Mouse (Mus musculus) spleen, adult 2 months (tissue): ENCODE measurements at regions not wholly inside any gene's neighbourhood (a gene's known extent, or its start where the extent isn't known, plus 50 kb on each side); places are given as distances from the start of the nearest gene placed in this dataset.

Experiments
- DNase-seq, 2 experiments: peaks; one replicate each; pipeline versions ENCODE4 v3.0.0 to v3.0.0-alpha.2; 2012 to 2021; ENCODE audit warnings: low spot score in 2 of 2, low read depth in 1 of 2
- H3K27ac ChIP-seq: fragments of 200-500 bp; 2 replicates; pipeline ENCODE4 v1.5.1; 2012; ENCODE audit warnings: low read length, inconsistent platforms; ENCODE audit not compliant: insufficient read depth
- H3K27me3 ChIP-seq: fragments of 200-500 bp; 2 replicates; pipeline ENCODE4 v1.6.1; 2012; ENCODE audit warnings: mild to moderate bottlenecking, moderate library complexity, low read length, inconsistent platforms; ENCODE audit not compliant: control insufficient read depth, insufficient read depth
- H3K36me3 ChIP-seq: fragments of 200-500 bp; 2 replicates; pipeline ENCODE4 v1.6.1; 2012; ENCODE audit warnings: mild to moderate bottlenecking, low read length, inconsistent platforms; ENCODE audit not compliant: control insufficient read depth, insufficient read depth
- H3K4me1 ChIP-seq: fragments of 200-500 bp; 2 replicates; pipeline ENCODE4 v1.6.1; 2011; ENCODE audit warnings: inconsistent platforms; ENCODE audit not compliant: control insufficient read depth, insufficient read depth, insufficient read length
- H3K4me3 ChIP-seq: fragments of 200-500 bp; 2 replicates; pipeline ENCODE4 v1.5.1; 2011; ENCODE audit warnings: mild to moderate bottlenecking, inconsistent platforms; ENCODE audit not compliant: insufficient read depth, insufficient read length; ENCODE audit errors: extremely low read depth
- CTCF ChIP-seq: fragments of 200-500 bp; IDR thresholded peaks from 2 replicates; pipeline ENCODE4 v1.5.1; 2011; ENCODE audit warnings: mild to moderate bottlenecking, inconsistent platforms; ENCODE audit not compliant: insufficient read depth, insufficient read length, insufficient replicate concordance; ENCODE audit errors: extremely low read depth
- POLR2A ChIP-seq: fragments of 200-500 bp; IDR thresholded peaks from 2 replicates; pipeline ENCODE4 v1.6.1; 2011; ENCODE audit warnings: low read depth, low read length, inconsistent platforms
- WGBS: fragments of 180-500 bp; shearing (Covaris S2); methylation state at CpG from one replicate; pipeline ENCODE4 v1.1.7; 2018; 5-methylcytosine and 5-hydroxymethylcytosine counted together

- H3K27me3 ChIP-seq: no peaks in the 10 kb centered on the region
- no peaks in the 10 kb centered on the region for H3K36me3 ChIP-seq
- TF ChIP-seq POLR2A (no peak), CTCF (no peak)
- H3K4me1 ChIP-seq: no peaks in the 10 kb centered on the region
- H3K4me3 ChIP-seq: no peak overlapping the region
- 25% methylated on average over 12 of the region's 12 CpGs for WGBS
- H3K27ac ChIP-seq: no peak overlapping the region
- no peak for DNase-seq
Measured at GRCm38 (mm10) chr12:118660384-118661213, 185.5 kb upstream of the Sp8 start.

DNA sequence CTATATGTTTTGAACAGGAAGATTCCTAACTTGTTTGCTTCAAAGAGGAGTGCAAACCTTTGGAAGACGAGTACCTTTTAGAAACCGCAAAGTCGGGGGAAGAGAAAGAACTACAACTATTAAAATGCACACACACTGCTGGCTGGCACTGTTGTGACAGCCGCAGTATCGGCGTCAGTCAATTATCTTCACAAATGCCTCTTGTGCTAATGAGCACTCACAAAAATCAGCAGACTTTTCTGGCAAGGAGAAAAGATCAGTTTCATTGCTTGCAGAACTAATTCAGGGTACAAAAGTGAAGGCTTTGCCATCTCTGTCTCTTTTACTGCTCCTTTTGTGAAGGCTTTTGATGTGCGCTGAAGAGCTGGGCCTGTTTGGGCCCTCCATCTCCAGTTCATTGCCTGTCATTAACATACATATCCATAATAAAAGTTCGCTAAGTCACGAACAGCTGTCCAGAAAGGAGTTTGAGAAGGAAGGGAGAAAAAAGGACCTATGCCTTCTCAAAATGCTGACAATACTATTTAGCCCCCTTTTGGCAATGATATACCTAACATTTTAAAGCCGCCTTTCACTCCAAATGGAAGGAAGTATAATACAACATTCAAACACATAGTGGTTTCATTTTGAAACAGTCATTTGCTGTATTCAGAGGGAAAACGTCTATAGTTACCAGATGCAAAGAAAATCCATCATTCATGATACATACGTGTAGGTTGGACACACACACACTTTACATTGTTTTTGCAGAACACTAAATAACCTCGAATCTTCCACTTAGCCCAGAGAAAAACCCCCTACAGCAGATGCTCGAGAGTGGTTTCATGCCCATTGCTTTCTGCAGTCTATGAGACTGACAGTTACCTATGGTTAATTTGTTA lies 186.6 kb upstream of the Sp8 start:
- no peak for DNase-seq
- no peaks in the 10 kb centered on the region for H3K36me3 ChIP-seq
- WGBS: 84% methylated on average over 14 of the region's 14 CpGs
- H3K27me3 ChIP-seq: no peaks in the 10 kb centered on the region
- no peak overlapping the region for H3K4me3 ChIP-seq
- H3K4me1 ChIP-seq: no peaks in the 10 kb centered on the region
- TF ChIP-seq POLR2A (no peak), CTCF (no peak)
- no peak overlapping the region for H3K27ac ChIP-seq

DNA sequence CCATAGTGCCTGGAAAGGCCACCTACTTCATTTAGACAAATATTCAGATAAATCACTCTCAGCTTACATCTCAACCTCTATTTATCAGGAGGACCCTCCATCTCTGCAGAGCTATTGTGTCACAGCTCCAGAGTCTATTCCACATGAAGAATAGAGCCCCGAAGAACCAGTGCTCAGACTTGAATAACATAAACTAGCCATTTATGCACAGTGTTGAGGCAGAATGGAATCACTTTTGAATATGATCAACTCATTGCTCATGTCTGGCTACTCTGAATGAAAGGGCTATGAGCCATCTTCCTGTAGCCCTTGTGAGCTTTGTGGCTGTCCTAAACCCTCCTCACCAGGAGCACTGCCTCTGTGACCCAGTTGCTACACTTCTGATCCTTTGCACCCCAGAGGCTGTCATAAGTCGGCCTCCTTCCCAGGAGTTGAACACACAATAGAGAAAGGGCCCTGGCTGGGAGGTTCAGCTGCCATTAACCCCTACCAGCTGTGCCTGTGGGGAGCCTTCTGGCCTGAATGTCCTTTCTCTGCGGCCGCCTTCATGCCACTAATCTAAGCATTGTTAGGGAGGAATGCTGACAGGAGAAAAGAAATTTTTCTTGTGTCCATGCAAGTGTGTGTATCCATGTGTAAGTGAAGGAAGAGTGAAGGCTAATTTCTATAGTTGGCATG lies 195.5 kb upstream of the Sp8 start:
- 85% methylated on average over 4 of the region's 4 CpGs for WGBS
- TF ChIP-seq CTCF: no peak
- no peak for TF ChIP-seq POLR2A
- H3K36me3 ChIP-seq: no peaks in the 10 kb centered on the region
- H3K4me3 ChIP-seq: no peak overlapping the region
- H3K27ac ChIP-seq: no peak overlapping the region
- no peaks in the 10 kb centered on the region for H3K27me3 ChIP-seq
- H3K4me1 ChIP-seq: peaks cover 3% of the 10 kb centered on the region; the same call in 1 of the 2 replicates
- DNase-seq: no peak

- Histone ChIP-seq H3K4me3 (no peak overlapping the region), H3K27ac (no peak overlapping the region), H3K36me3 (no peaks in the 10 kb centered on the region), H3K4me1 (peaks cover 3% of the 10 kb centered on the region; the same call in 1 of the 2 replicates), H3K27me3 (no peaks in the 10 kb centered on the region)
- DNase-seq: no peak
- WGBS: 62% methylated on average over 3 of the region's 3 CpGs
- TF ChIP-seq POLR2A (no peak), CTCF (no peak)
Measured at GRCm38 (mm10) chr12:118649323-118649973, 196.7 kb upstream of the Sp8 start.

DNA sequence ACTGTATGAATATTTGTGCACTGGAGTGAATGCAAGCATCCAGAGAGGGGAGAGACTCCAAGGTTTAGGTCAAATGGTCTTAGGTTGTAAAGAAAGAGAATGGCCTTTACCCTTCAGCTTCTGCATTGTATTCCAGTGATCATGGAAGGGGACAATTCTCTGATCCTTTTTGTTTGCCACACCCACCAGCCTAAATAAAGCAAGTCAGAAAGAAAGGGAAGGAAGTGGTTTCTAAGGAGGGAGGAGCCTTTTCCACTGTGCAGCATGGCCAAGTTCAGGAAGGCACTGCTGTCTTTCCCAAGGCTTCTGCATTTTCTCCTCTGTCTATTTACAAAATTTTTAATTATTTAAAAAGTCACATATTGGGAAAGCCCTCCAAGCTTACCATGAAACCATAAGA lies 197.5 kb upstream of the Sp8 start:
- Histone ChIP-seq H3K36me3 (no peaks in the 10 kb centered on the region), H3K4me1 (peaks cover 3% of the 10 kb centered on the region; the same call in 1 of the 2 replicates), H3K4me3 (no peak overlapping the region), H3K27me3 (no peaks in the 10 kb centered on the region), H3K27ac (no peak overlapping the region)
- DNase-seq: no peak
- no peak for TF ChIP-seq POLR2A
- no peak for TF ChIP-seq CTCF
